Mouse (Mus musculus) left cerebral cortex, postnatal 14 days (tissue): ENCODE data around the gene Tmem221. TPM values are rescaled to one million over a fixed set of nuclear protein-coding genes. Genes with fewer than 3 reads are reported as not detected.

ENCODE experiments used
- DNase-seq, 2 experiments: peaks; one replicate each; pipeline ENCODE4 v3.0.0; 2021 to 2022; ENCODE audit warnings: low spot score in 2 of 2, mixed read lengths in 1 of 2
- intact Hi-C: fragments of 180-260 bp; cut with DNase I; formaldehyde crosslinking; loops from one replicate; pipeline ENCODE4 v1.15.1; 2025
- long read RNA-seq, 2 experiments: library from polyadenylated mRNA; stranded (forward); transcript quantifications; one replicate each; pipeline ENCODE4 v2.0.0; 2021
- total RNA-seq, 2 experiments: library from RNA; stranded (reverse); gene quantifications; 2 replicates each; pipeline ENCODE4 v1.2.3; 2021

Gene Tmem221
- under 1 TPM in 1 of 2 experiments, not detected in 1; 0.22 TPM for total RNA-seq
- long read RNA-seq, experiment 1 = 0 reads
- long read RNA-seq, experiment 2, partial matches to known transcripts = 0 of 1 reads
- long read RNA-seq, experiment 2, other reads (novel, unspliced or antisense) = 0 of 1 reads

GRCm38 (mm10) chr8:71558071-71558957, at the start of gene Tmem221:
Tmem221 (minus strand) TSS chr8:71558871.
- intact Hi-C loops = no loop called here
- no peak for DNase-seq

GRCm38 (mm10) chr8:71604021-71604420, 45.4 kb upstream of the Tmem221 start:
- intact Hi-C loops = loop anchor here (5.0 kb wide), 1 partner anchor 162 kb away; no protein-coding TSS in a partner anchor
- no peak for DNase-seq

- peak in 1 of 2 experiments; percentile 53 for DNase-seq
- intact Hi-C loops = loop anchor here (5.0 kb wide), 1 partner anchor 160 kb away; no protein-coding TSS in a partner anchor
These were observed 44.1 kb upstream of the Tmem221 start for GRCm38 (mm10) chr8:71602666-71603334.

- intact Hi-C loops = loop anchor here (5.0 kb wide), 1 partner anchor 160 kb away; no protein-coding TSS in a partner anchor
- DNase-seq = no peak
These were observed 43.4 kb upstream of the Tmem221 start for GRCm38 (mm10) chr8:71601939-71602665.

- intact Hi-C loops = no loop called here
- DNase-seq = no peak
These were observed 40.2 kb upstream of the Tmem221 start for GRCm38 (mm10) chr8:71598841-71599240.

GRCm38 (mm10) chr8:71598375-71598774, 39.7 kb upstream of the Tmem221 start:
- intact Hi-C loops = no loop called here
- no peak for DNase-seq

GRCm38 (mm10) chr8:71597451-71597850, 38.8 kb upstream of the Tmem221 start, which contains the start of gene Fam129c:
Fam129c (plus strand) TSS chr8:71597648.
- intact Hi-C loops = no loop called here

GRCm38 (mm10) chr8:71596798-71597197, 38.1 kb upstream of the Tmem221 start:
- intact Hi-C loops = no loop called here
- no peak for DNase-seq

More at GRCm38 (mm10) chr8:71597451-71597850, 38.8 kb upstream of the Tmem221 start, which contains the start of gene Fam129c:
- DNase-seq = no peak

GRCm38 (mm10) chr8:71596384-71596783, 37.7 kb upstream of the Tmem221 start:
- DNase-seq = no peak
- intact Hi-C loops = no loop called here

GRCm38 (mm10) chr8:71595862-71596261, 37.2 kb upstream of the Tmem221 start:
- intact Hi-C loops = no loop called here
- peak; percentile 91 for DNase-seq

- no peak for DNase-seq
- intact Hi-C loops = no loop called here
These were observed 35.7 kb upstream of the Tmem221 start for GRCm38 (mm10) chr8:71594324-71594722.

GRCm38 (mm10) chr8:71593556-71594323, 35.1 kb upstream of the Tmem221 start:
- intact Hi-C loops = loop anchor here (2.0 kb wide), 1 partner anchor 31 kb away; no protein-coding TSS in a partner anchor
- no peak for DNase-seq

- DNase-seq = peak; percentile 74 to 88
- intact Hi-C loops = loop anchor here (2.0 kb wide), 1 partner anchor 30 kb away; no protein-coding TSS in a partner anchor
These were observed 33.9 kb upstream of the Tmem221 start for GRCm38 (mm10) chr8:71592374-71593170.

- intact Hi-C loops = loop anchor here (2.0 kb wide), 1 partner anchor 29 kb away; no protein-coding TSS in a partner anchor
- DNase-seq = peak; percentile 94 to 98
These were observed 33.1 kb upstream of the Tmem221 start, which contains the start of gene Pgls for GRCm38 (mm10) chr8:71591471-71592373. Pgls (plus strand) TSS chr8:71592176.

GRCm38 (mm10) chr8:71591017-71591416, 32.3 kb upstream of the Tmem221 start:
- intact Hi-C loops = no loop called here

GRCm38 (mm10) chr8:71588762-71589161, 30.1 kb upstream of the Tmem221 start:
- DNase-seq = no peak
- intact Hi-C loops = no loop called here

More at GRCm38 (mm10) chr8:71591017-71591416, 32.3 kb upstream of the Tmem221 start:
- DNase-seq = no peak
